Mouse (Mus musculus) cerebellum, adult 18-20 months (tissue): ENCODE measurements around the gene Gm21746.
"Not testable (repeated sequence)": the region's sequence is repeated elsewhere in the genome, so short reads cannot be mapped to it uniquely, and the experiment has no call there.

Experiments used
- DNase-seq, 2 experiments: peaks; one replicate each; pipeline ENCODE4 v3.0.0; 2021

Gm21746 gene

GRCm38 (mm10) chrY:6237895-6238294, at the start of gene Gm21746:
Gene Gm21746, minus strand, starts transcription at chrY:6237995.
- DNase-seq = not testable (repeated sequence)

DNA sequence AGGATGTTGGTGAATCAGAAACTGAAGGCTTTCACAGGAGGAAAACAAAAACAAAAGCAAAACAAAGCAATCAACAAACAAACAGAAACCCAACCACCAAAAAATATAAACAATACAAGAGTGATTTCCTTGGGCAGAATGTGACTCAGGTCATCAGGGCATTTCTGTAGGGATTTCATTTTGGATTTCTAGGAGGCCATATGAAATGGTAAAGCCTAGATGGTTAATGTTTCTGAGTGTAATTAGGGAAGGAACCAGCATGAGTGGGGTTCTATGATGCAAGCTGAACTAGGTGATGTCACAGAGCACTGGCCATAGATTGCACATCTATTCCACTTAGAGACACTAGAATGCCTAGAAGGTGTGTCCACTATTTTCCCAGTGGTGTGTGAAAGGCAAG, 29.0 kb upstream of the Gm21746 start, which contains the start of gene Gm20873:
Gm20873 (plus strand) TSS at position 301 of the 400 bp plus-strand sequence.
- not testable (repeated sequence) for DNase-seq
